Mouse (Mus musculus) embryonic fibroblast, embryonic 13.5 days (primary cell): Measurements from ENCODE around the gene Ddr1.

Source experiments
- CTCF ChIP-seq: IDR thresholded peaks from 2 replicates; pipeline ENCODE4 v1.5.1; 2011; ENCODE audit warnings: mild to moderate bottlenecking, control low read depth, low read length, moderate library complexity, borderline replicate concordance; ENCODE audit not compliant: insufficient read depth
- POLR2A ChIP-seq: IDR thresholded peaks from 2 replicates; pipeline ENCODE4 v1.6.1; 2011; ENCODE audit warnings: low read depth, mild to moderate bottlenecking, control low read depth, low read length, moderate library complexity

GRCm38 (mm10) chr17:35638475-35639190 lies 65.8 kb downstream of the Ddr1 start:
- no peak for TF ChIP-seq CTCF
- TF ChIP-seq POLR2A, result no peak
